11 mouse cellular contexts compared by ENCODE assay signal in genomic region chr5:100079931-100080275, GRCm38 (mm10). TPM values are rescaled to one million over a fixed set of nuclear protein-coding genes. Genes with fewer than 3 reads are reported as not detected.
DNase-seq lines count a peak whose midpoint lies in the region; ATAC-seq and TF ChIP-seq lines count a peak whose summit lies in the region.
"Had no signal": no experiment of that assay in that cellular context is flagged by ENCODE, and none has a peak within 500 bp of the region (broad histone marks: within the 10 kb centered on the region; RNA-seq: fewer than 3 reads in every experiment).

No protein-coding gene starts in this region.

- 81% methylated on average over 8 of the region's 8 CpGs for WGBS in heart, embryonic 16.5 days
- 72% methylated on average over 8 of the region's 8 CpGs for WGBS in hindbrain, embryonic 13.5 days
- 75% methylated on average over 8 of the region's 8 CpGs for WGBS in midbrain, embryonic 14.5 days

- POLR2A ChIA-PET in Patski (lab: Charles Lee) = interaction anchor here (0.6 kb wide), 1 partner anchor 1460 kb away, joined by 4 read pairs; no protein-coding TSS in a partner anchor

- no peak for DNase-seq in heart, postnatal 4 days
- DNase-seq in Patski (ENCODE audit: low read depth, low spot score) = no peak
- no peak for DNase-seq in midbrain, embryonic 14.5 days
- DNase-seq in adrenal gland, postnatal 14 days = no peak
- DNase-seq in urinary bladder, adult 2 months (ENCODE audit: low spot score) = no peak
- no peak for DNase-seq in layer of hippocampus, postnatal 14 days (ENCODE audit: low spot score in 2 of 2)
- DNase-seq: adrenal gland, adult 8-10 months; gastrocnemius, postnatal 10 days had no signal

- H3K9me3 ChIP-seq in heart, embryonic 16.5 days (replicated peaks; ENCODE audit: control insufficient read depth, low read length) = no peaks in the 10 kb centered on the region
- no peaks in the 10 kb centered on the region for H3K9me3 ChIP-seq in hindbrain, embryonic 13.5 days
- H3K9me3 ChIP-seq in midbrain, embryonic 14.5 days (ENCODE audit: control insufficient read depth, low read length) = no peaks in the 10 kb centered on the region

- peak overlapping the region; percentile 78 for H3K4me2 ChIP-seq in heart, embryonic 16.5 days (ENCODE audit: low read depth, low read length)
- H3K4me2 ChIP-seq in hindbrain, embryonic 13.5 days = peak overlapping the region; percentile 48; the same call in 1 of the 2 replicates
- peak overlapping the region; percentile 48; the same call in 1 of the 2 replicates for H3K4me2 ChIP-seq in midbrain, embryonic 14.5 days (ENCODE audit: low read length)

- H3K9ac ChIP-seq in heart, embryonic 16.5 days (ENCODE audit: low read length) = no peak overlapping the region
- H3K9ac ChIP-seq in hindbrain, embryonic 13.5 days = no peak overlapping the region
- H3K9ac ChIP-seq in midbrain, embryonic 14.5 days (replicated peaks; ENCODE audit: low read length) = no peak overlapping the region

- H3K4me1 ChIP-seq in heart, embryonic 16.5 days (ENCODE audit: control insufficient read depth, insufficient read depth, low read length) = peaks cover 5% of the 10 kb centered on the region
- peaks cover 27% of the 10 kb centered on the region for H3K4me1 ChIP-seq in hindbrain, embryonic 13.5 days (replicated peaks)
- 0 out of 2 replicates have a peak, but pooled peaks cover 5% of the 10 kb centered on the region for H3K4me1 ChIP-seq in midbrain, embryonic 14.5 days (ENCODE audit: control insufficient read depth, insufficient read depth, low read length)

- H3K36me3 ChIP-seq in heart, embryonic 16.5 days (ENCODE audit: control insufficient read depth, insufficient read depth) = no peaks in the 10 kb centered on the region
- no peaks in the 10 kb centered on the region for H3K36me3 ChIP-seq in hindbrain, embryonic 13.5 days
- H3K36me3 ChIP-seq in midbrain, embryonic 14.5 days (ENCODE audit: control insufficient read depth, insufficient read depth, low read length) = no peaks in the 10 kb centered on the region

- peak overlapping the region; percentile 54; the same call in 1 of the 2 replicates for H3K4me3 ChIP-seq in heart, embryonic 16.5 days (ENCODE audit: low read length)
- H3K4me3 ChIP-seq in hindbrain, embryonic 13.5 days = no peak overlapping the region
- no peak overlapping the region for H3K4me3 ChIP-seq in midbrain, embryonic 14.5 days (replicated peaks; ENCODE audit: low read depth, low read length)

- no peaks in the 10 kb centered on the region for H3K27me3 ChIP-seq in heart, embryonic 16.5 days (ENCODE audit: control insufficient read depth, insufficient read depth, low read length)
- no peaks in the 10 kb centered on the region for H3K27me3 ChIP-seq in Patski
- H3K27me3 ChIP-seq in hindbrain, embryonic 13.5 days = no peaks in the 10 kb centered on the region
- no peaks in the 10 kb centered on the region for H3K27me3 ChIP-seq in midbrain, embryonic 14.5 days (ENCODE audit: control insufficient read depth, insufficient read depth, low read length)

- TF ChIP-seq CTCF in Patski (IDR thresholded peaks at IDR 0.05) = no peak

- CTCF ChIA-PET in Patski (lab: Charles Lee) = interaction anchor here (1.6 kb wide), 1 partner anchor 14 kb away, joined by 3 read pairs; no protein-coding TSS in a partner anchor

- in situ Hi-C loops in Patski (cut with MboI; ENCODE audit: low pct_unique_long_range_greater_than_20kb) = loop anchor here (5.0 kb wide), 1 partner anchor 242 kb away; no protein-coding TSS in a partner anchor

- H3K27ac ChIP-seq in heart, embryonic 16.5 days (ENCODE audit: low read length) = no peak overlapping the region
- H3K27ac ChIP-seq in hindbrain, embryonic 13.5 days = no peak overlapping the region
- no peak overlapping the region for H3K27ac ChIP-seq in midbrain, embryonic 14.5 days (replicated peaks; ENCODE audit: low read depth, low read length)
- H3K27ac ChIP-seq: macrophage had no signal

- no peak for ATAC-seq in heart, embryonic 16.5 days (replicated peaks; ENCODE audit: extremely low read depth, insufficient read depth, low FRiP score)
- ATAC-seq in Patski = peak; percentile 40
- peak; percentile 50; the same call in 1 of the 2 replicates for ATAC-seq in hindbrain, embryonic 13.5 days (ENCODE audit: low FRiP score)
- ATAC-seq in midbrain, embryonic 14.5 days (ENCODE audit: low FRiP score, low TSS enrichment) = no peak

RNA-seq across cellular contexts. Expression of gene Enoph1, which starts 40.1 kb away (rescaled TPM):
- polyA plus RNA-seq in heart, embryonic 16.5 days (2015; fragmentation: Nextera tagmentation; extraction: Ambion mirVana) = 28.2 and 29.5 TPM in 2 replicates
- 10 to 100 TPM; 13.8 to 14.3 TPM for total RNA-seq in heart, postnatal 4 days (2021)
- 24.8 TPM for polyA plus RNA-seq in Patski (2021)
- 39.5 and 42.4 TPM in 2 replicates for polyA plus RNA-seq in hindbrain, embryonic 13.5 days (2015; fragmentation: Nextera tagmentation; extraction: Ambion mirVana)
- polyA plus RNA-seq in midbrain, embryonic 14.5 days (2014; fragmentation: Nextera tagmentation; extraction: Ambion mirVana) = 43.4 and 49.4 TPM in 2 replicates
- 25.3 and 29.6 TPM in 2 replicates for total RNA-seq in adrenal gland, postnatal 14 days (2021)
- polyA plus RNA-seq in urinary bladder, adult 2 months (2012; rRNA removed) = 25.4 and 28.2 TPM in 2 replicates
- 10 to 100 TPM; 50.2 to 52.1 TPM for total RNA-seq in layer of hippocampus, postnatal 14 days (2021)

RNA-seq across cellular contexts. Expression of gene Hnrnpdl, which starts 40.4 kb away (rescaled TPM):
- 80.8 and 86.0 TPM in 2 replicates for polyA plus RNA-seq in heart, embryonic 16.5 days (2015; fragmentation: Nextera tagmentation; extraction: Ambion mirVana)
- 100 to 1,000 TPM; 145 to 148 TPM for total RNA-seq in heart, postnatal 4 days (2021)
- polyA plus RNA-seq in Patski (2021) = 171 TPM
- polyA plus RNA-seq in hindbrain, embryonic 13.5 days (2015; fragmentation: Nextera tagmentation; extraction: Ambion mirVana) = 231 and 237 TPM in 2 replicates
- polyA plus RNA-seq in midbrain, embryonic 14.5 days (2014; fragmentation: Nextera tagmentation; extraction: Ambion mirVana) = 268 and 279 TPM in 2 replicates
- total RNA-seq in adrenal gland, postnatal 14 days (2021) = 110 and 137 TPM in 2 replicates
- polyA plus RNA-seq in urinary bladder, adult 2 months (2012; rRNA removed) = 194 and 254 TPM in 2 replicates
- 100 to 1,000 TPM; 160 to 187 TPM for total RNA-seq in layer of hippocampus, postnatal 14 days (2021)

Comparison
In these comparisons a context has a peak if more than half of its experiments do, and no peak if none do; other contexts are left out.
1. ATAC-seq: peak in Patski (single experiment) and hindbrain, embryonic 13.5 days (single experiment); none in heart, embryonic 16.5 days (single experiment) and midbrain, embryonic 14.5 days (single experiment).
2. Peak in every context shown above with its lines, with median percentiles within 50 percentile points of each other: H3K4me2 ChIP-seq.